Mouse (Mus musculus) stomach, postnatal 0 days (tissue): ENCODE results near the gene Rnasel.

Experiments
- CTCF ChIP-seq: IDR thresholded peaks from 2 replicates; pipeline ENCODE4 v1.5.1; 2016; ENCODE audit warnings: antibody characterized with exemption, low read depth, mild to moderate bottlenecking, moderate library complexity
- EP300 ChIP-seq: optimal IDR thresholded peaks from 2 replicates; pipeline ENCODE3; 2016; ENCODE audit warnings: antibody characterized with exemption

DNA sequence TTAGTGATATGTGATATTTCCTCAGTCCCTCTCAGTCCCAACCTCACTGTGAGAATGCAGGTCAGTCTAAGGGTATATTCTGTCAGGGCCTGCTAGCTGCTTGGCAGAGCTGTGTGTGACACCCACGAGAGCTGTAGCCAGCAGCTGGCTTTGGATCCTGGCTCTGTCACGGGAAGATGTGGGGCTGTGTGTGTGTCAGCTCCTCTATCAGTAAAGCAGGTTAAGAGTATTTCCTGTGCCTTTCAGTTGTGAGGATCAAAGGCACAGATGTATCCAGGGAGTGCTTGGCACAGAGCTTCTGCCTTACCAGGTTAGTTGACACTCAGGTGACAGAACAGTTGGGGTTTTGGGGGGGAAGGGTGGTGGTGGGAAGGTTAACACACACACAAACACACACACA is 19.4 kb upstream of the Rnasel start:
- no peak for TF ChIP-seq EP300
- TF ChIP-seq CTCF: no peak
